ENCODE assay signal across 14 mouse cellular contexts in genomic region chr9:77265268-77266017, GRCm38 (mm10).
DNase-seq lines count a peak whose midpoint lies in the region; ATAC-seq lines count a peak whose summit lies in the region.
"Had no signal": no experiment of that assay in that cellular context is flagged by ENCODE, and none has a peak within 500 bp of the region (broad histone marks: within the 10 kb centered on the region; RNA-seq: fewer than 3 reads in every experiment).

No protein-coding gene starts in this region.

- no peaks in the 10 kb centered on the region for H3K36me3 ChIP-seq in forebrain, embryonic 14.5 days (ENCODE audit: control insufficient read depth, insufficient read depth, low read length)
- no peaks in the 10 kb centered on the region for H3K36me3 ChIP-seq in forebrain, embryonic 11.5 days (ENCODE audit: control insufficient read depth, insufficient read depth, low read length)
- H3K36me3 ChIP-seq: kidney, embryonic 15.5 days; limb, embryonic 13.5 days; lung, embryonic 15.5 days; midbrain, embryonic 12.5 days had no signal

- H3K9me3 ChIP-seq in forebrain, embryonic 14.5 days (replicated peaks; ENCODE audit: control insufficient read depth, low read length): no peaks in the 10 kb centered on the region
- H3K9me3 ChIP-seq in forebrain, embryonic 11.5 days (ENCODE audit: control insufficient read depth, low read length): no peaks in the 10 kb centered on the region
- H3K9me3 ChIP-seq: kidney, embryonic 15.5 days; limb, embryonic 13.5 days; lung, embryonic 15.5 days; midbrain, embryonic 12.5 days had no signal

- no peak overlapping the region for H3K27ac ChIP-seq in forebrain, embryonic 14.5 days (ENCODE audit: low read depth, low read length)
- H3K27ac ChIP-seq in forebrain, embryonic 11.5 days (ENCODE audit: low read depth, low read length): no peak overlapping the region
- H3K27ac ChIP-seq: kidney, embryonic 15.5 days; limb, embryonic 13.5 days; lung, embryonic 15.5 days; midbrain, embryonic 12.5 days had no signal

- WGBS in forebrain, embryonic 14.5 days: 77% methylated on average over 4 of the region's 4 CpGs
- WGBS in forebrain, embryonic 11.5 days: 90% methylated on average over 4 of the region's 4 CpGs

- H3K4me1 ChIP-seq in forebrain, embryonic 14.5 days (ENCODE audit: control insufficient read depth, insufficient read depth, low read length): no peaks in the 10 kb centered on the region
- no peaks in the 10 kb centered on the region for H3K4me1 ChIP-seq in forebrain, embryonic 11.5 days (replicated peaks; ENCODE audit: control insufficient read depth, insufficient read depth, low read length)
- H3K4me1 ChIP-seq: kidney, embryonic 15.5 days; limb, embryonic 13.5 days; lung, embryonic 15.5 days; midbrain, embryonic 12.5 days had no signal

- peak; percentile 25 for DNase-seq in forebrain, embryonic 14.5 days (ENCODE audit: low spot score)
- no peak for DNase-seq in forebrain, embryonic 11.5 days (ENCODE audit: low spot score)
- DNase-seq in layer of hippocampus, adult 11-12 months (ENCODE audit: low spot score): peak; percentile 17
- no peak for DNase-seq in layer of hippocampus, postnatal 25 days (ENCODE audit: extremely low spot score in 1 of 2, low spot score in 1 of 2)
- DNase-seq in frontal cortex, postnatal 36 days (ENCODE audit: low spot score in 2 of 2): peak; percentile 43 to 78
- DNase-seq in testis, postnatal 10 days (ENCODE audit: low spot score): no peak
- no peak for DNase-seq in adrenal gland, adult 2 months
- DNase-seq: spleen, adult 18-20 months had no signal

- ATAC-seq in forebrain, embryonic 14.5 days: peak; percentile 15; the same call in 1 of the 2 replicates
- ATAC-seq in forebrain, embryonic 11.5 days (replicated peaks; ENCODE audit: low FRiP score): no peak
- ATAC-seq in megakaryocyte progenitor cell, adult 5-6 weeks (replicated peaks; ENCODE audit: poor library complexity): peak; percentile 26; the same call in 1 of the 2 replicates

- H3K9ac ChIP-seq in forebrain, embryonic 14.5 days (ENCODE audit: low read length): no peak overlapping the region
- H3K9ac ChIP-seq in forebrain, embryonic 11.5 days (ENCODE audit: low read length): no peak overlapping the region
- H3K9ac ChIP-seq: kidney, embryonic 15.5 days; limb, embryonic 13.5 days; lung, embryonic 15.5 days; midbrain, embryonic 12.5 days had no signal

- no peaks in the 10 kb centered on the region for H3K27me3 ChIP-seq in forebrain, embryonic 14.5 days (replicated peaks; ENCODE audit: control insufficient read depth, insufficient read depth, low read length)
- no peaks in the 10 kb centered on the region for H3K27me3 ChIP-seq in forebrain, embryonic 11.5 days (ENCODE audit: control insufficient read depth, insufficient read depth, low read length)
- H3K27me3 ChIP-seq: kidney, embryonic 15.5 days; limb, embryonic 13.5 days; lung, embryonic 15.5 days; midbrain, embryonic 12.5 days had no signal

- no peak overlapping the region for H3K4me3 ChIP-seq in forebrain, embryonic 14.5 days (ENCODE audit: low read depth, low read length)
- no peak overlapping the region for H3K4me3 ChIP-seq in forebrain, embryonic 11.5 days (ENCODE audit: low read depth, low read length)
- H3K4me3 ChIP-seq: erythroblast, embryonic 14.5 days; kidney, embryonic 15.5 days; limb, embryonic 13.5 days; lung, embryonic 15.5 days; midbrain, embryonic 12.5 days had no signal

- H3K4me2 ChIP-seq in forebrain, embryonic 14.5 days (ENCODE audit: low read length): no peak overlapping the region
- no peak overlapping the region for H3K4me2 ChIP-seq in forebrain, embryonic 11.5 days (ENCODE audit: low read depth, low read length, severe bottlenecking)
- H3K4me2 ChIP-seq: kidney, embryonic 15.5 days; limb, embryonic 13.5 days; lung, embryonic 15.5 days; midbrain, embryonic 12.5 days had no signal

Comparison
In these comparisons a context has a peak if more than half of its experiments do, and no peak if none do; other contexts are left out.
1. DNase-seq: peak in forebrain, embryonic 14.5 days (single experiment), layer of hippocampus, adult 11-12 months (single experiment) and frontal cortex, postnatal 36 days (2 of 2); none in forebrain, embryonic 11.5 days (single experiment), layer of hippocampus, postnatal 25 days (0 of 2), testis, postnatal 10 days (single experiment) and adrenal gland, adult 2 months (single experiment).